Mouse (Mus musculus): Measurements from ENCODE around the gene Gabrq. TPM values are rescaled to one million over a fixed set of nuclear protein-coding genes. Genes with fewer than 3 reads are reported as not detected.

Gabrq gene
- total RNA-seq (2022), result not detected

DNA sequence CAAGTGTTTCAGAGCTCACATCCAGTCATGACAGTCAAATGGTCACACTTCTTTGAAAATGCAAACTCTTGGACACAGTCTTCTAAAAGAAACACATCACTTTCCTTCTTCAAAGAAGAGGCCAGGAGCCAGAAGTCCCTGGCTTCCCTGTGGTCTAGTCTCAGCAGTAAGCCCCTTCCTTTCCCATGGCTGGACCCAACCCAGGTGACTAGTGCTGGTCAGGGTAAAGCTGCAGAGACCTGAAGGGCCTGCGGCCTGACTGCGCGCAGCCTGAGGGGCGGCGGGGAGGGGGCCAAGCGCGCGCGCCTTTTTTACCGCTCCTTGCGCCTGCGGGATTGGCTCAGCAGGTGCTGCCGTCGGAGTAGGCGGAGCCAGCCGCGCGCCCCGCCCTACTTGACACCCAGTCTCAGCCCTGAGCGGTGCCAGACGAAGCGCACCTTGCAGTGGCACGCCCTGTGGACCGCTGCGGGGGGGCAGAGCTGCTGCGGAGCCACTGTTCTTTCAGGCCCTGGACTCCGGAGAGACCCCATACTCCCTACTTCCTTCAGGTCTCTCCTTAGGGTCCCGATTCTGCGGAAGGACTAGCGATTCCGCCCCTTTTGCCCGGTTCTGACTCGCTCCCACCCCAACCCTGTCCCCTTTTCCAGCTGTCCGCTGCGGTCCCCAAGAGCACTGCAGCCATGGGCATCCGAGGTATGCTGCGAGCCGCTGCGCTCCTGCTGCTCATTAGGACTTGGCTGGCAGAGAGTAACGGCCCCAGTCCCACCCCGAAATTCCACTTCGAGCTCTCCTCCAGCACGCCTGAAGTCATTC, at the start of gene Gabrq:
Gabrq (plus strand) TSS at position 403 of the 813 bp plus-strand sequence.
- DNase-seq (ENCODE audit: low spot score in 2 of 2), result peak; percentile 2 to 4

DNA sequence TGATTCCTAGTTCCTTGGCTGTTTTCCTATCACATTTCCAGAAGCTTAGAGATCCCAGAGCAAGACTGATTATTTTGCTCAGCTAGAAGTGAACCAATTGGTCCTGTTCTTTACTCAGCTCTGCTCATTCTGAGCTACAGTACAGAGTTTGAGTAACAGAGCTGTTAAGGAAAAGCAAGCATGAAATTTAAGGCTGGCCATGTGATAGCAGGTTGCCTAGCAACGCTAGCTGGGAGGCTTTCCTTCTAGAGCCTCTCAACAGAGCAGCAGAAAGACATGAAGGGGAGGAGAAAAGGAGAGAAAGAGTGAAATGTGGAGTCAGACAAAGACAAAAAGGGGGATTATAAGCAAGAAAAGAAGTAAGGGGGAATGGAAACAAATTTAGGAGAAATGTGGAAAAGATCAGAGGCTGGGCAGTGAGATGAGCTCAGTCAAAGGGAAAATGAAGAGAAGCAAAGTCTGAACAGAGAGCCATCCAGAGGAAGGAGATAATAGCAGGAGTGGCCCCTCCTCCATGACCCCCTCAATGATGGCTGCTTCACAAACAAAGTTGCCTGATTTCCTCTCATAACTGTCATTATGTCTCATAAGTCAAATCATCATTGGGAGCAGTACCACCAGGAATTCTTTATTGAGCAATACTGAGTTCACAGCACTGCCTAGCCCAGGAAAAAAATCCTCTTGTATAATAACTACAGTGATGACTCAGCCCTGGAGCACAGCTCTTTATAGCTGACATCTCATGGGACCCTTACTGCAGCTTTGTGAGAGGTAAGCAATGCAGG, 36.0 kb upstream of the Gabrq start:
- DNase-seq (ENCODE audit: low spot score in 2 of 2), result no peak

DNA sequence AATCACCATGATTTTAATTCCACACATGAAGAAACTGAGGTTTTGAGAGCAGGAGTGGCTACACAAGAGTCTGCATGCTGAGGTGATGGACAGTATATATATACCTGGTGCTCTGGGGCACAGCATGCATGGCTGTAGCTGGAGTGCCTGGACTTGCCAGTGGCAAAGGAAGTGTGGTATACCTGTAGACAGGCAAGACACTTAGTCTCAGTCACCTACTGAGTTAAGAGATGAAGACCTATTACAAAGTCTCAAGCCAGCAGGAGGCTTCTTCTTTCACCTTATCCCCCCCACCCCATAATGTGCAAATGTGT, 35.5 kb upstream of the Gabrq start:
- DNase-seq (ENCODE audit: low spot score in 2 of 2), result no peak

DNA sequence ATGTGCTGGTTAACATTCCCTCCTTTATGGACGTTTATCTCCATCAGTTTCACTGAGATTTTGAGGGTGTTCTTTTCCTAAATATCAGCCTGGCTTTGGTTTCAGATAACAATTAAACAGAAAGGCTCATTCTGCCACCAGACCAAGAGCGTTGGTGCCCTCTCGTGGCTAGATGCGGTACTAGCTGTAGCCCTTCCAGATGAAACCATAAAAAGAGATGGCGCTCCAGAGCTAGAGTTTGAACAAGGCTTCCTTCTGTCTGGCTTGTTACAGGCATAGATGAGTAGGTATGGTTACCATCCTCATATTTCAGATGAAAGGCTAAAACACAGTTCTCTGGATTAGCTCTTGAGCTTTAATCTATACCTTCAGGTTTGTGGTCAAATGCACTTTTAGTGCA, 5.4 kb upstream of the Gabrq start:
- peak; percentile 6 to 34 for DNase-seq (ENCODE audit: low spot score in 2 of 2)

DNA sequence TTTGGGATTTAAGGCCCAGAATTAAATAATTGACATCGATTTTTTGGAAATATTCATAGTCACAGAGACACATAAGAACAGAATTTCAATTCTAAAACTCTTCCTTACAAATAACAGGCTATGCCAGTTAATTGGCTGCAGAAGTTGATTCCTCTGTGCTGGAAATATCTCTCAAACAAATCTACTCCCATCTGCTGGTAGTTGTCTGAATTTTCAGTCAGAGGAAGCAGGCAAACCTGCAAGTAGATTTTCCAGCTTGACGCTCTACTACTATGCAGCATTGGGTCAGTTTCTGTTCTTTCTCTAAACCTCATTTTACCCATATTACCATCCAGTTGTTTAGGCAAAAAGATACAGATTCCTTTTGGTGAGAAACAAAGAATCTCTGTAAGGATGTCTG, 1.7 kb upstream of the Gabrq start:
- DNase-seq (ENCODE audit: low spot score in 2 of 2), result no peak

DNA sequence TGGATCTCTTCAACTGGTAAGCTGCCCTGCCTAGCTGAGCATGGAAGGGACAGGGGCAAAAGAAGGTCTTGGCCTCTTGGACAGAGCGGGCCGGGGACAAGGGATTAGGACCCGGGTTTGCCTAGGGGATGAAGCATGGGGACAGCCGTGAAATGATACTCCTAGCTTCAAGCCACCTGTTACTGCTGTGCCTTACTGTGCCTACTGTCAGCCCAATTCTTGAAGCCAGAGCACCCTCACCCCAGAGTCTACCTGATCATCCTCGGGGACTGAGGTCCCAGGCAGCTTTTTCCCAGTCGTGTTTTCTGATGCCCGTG, 569 bp downstream of the Gabrq start:
- no peak for DNase-seq (ENCODE audit: low spot score in 2 of 2)

Other genes starting within 250 kb of the Gabrq start
- gene Gabra3, start 168.3 kb upstream of the Gabrq start, total RNA-seq (2022), result under 1 TPM; 0.15 to 0.22 (median 0.18) TPM
- 10 to 100 TPM; 26.8 to 31.3 (median 28.9) TPM for gene Cetn2, start 93.2 kb downstream of the Gabrq start, total RNA-seq (2022)
- 1 to 10 TPM; 3.6 to 4.1 (median 3.9) TPM for gene Nsdhl, start 93.4 kb downstream of the Gabrq start, total RNA-seq (2022)
- gene Zfp185, start 162.2 kb downstream of the Gabrq start, total RNA-seq (2022), result under 1 TPM; 0.12 to 0.64 (median 0.58) TPM
- gene Pnma5, start 211.9 kb downstream of the Gabrq start, total RNA-seq (2022), result under 1 TPM in 1 of 4 experiments, not detected in 3; 0.21 TPM
- not detected for gene Pnma3, start 239.6 kb downstream of the Gabrq start, total RNA-seq (2022)

All from gastrocnemius, adult 8-10 months (tissue).